Mouse (Mus musculus) myocyte (in vitro differentiated cells): ENCODE data around the gene Olfr215.
"Not testable (repeated sequence)": the region's sequence is repeated elsewhere in the genome, so short reads cannot be mapped to it uniquely, and the experiment has no call there.

ENCODE experiments used
- CEBPB ChIP-seq: IDR thresholded peaks from 2 replicates; pipeline ENCODE4 v1.6.1; 2011; ENCODE audit warnings: mild to moderate bottlenecking, moderate library complexity; ENCODE audit not compliant: poor library complexity, insufficient read depth, severe bottlenecking
- E2F4 ChIP-seq: IDR thresholded peaks from one replicate; pipeline ENCODE4 v1.6.1; 2011; ENCODE audit warnings: mild to moderate bottlenecking, control low read depth, moderate library complexity; ENCODE audit not compliant: insufficient read depth
- MAX ChIP-seq: IDR thresholded peaks from one replicate; pipeline ENCODE4 v1.6.1; 2011; ENCODE audit warnings: low read depth, mild to moderate bottlenecking, control low read depth
- MYOD1 ChIP-seq, 3 experiments: IDR thresholded peaks; one replicate each; pipeline ENCODE4 v1.6.1; 2011; ENCODE audit warnings: control low read depth in 2 of 3, low read depth in 2 of 3, mild to moderate bottlenecking in 2 of 3, moderate library complexity in 1 of 3; ENCODE audit not compliant: insufficient read length in 2 of 3, control insufficient read depth in 1 of 3
- MYOG ChIP-seq, 3 experiments: IDR thresholded peaks; one replicate each; pipeline ENCODE4 v1.6.1; 2011; ENCODE audit warnings: control low read depth in 2 of 3, low read depth in 2 of 3, mild to moderate bottlenecking in 2 of 3; ENCODE audit not compliant: insufficient read length in 2 of 3, control insufficient read depth in 1 of 3, insufficient read depth in 1 of 3
- POLR2A ChIP-seq: IDR thresholded peaks from one replicate; pipeline ENCODE4 v1.6.1; 2011; ENCODE audit warnings: low read depth, mild to moderate bottlenecking, control low read depth, moderate library complexity; ENCODE audit not compliant: insufficient read length
- POLR2AphosphoS2 ChIP-seq: IDR thresholded peaks from one replicate; pipeline ENCODE4 v1.6.1; 2011; ENCODE audit warnings: low read depth, control low read depth; ENCODE audit not compliant: insufficient read length
- REST ChIP-seq: IDR thresholded peaks from one replicate; pipeline ENCODE4 v1.6.1; 2011; ENCODE audit warnings: mild to moderate bottlenecking, control low read depth, moderate library complexity; ENCODE audit not compliant: insufficient read depth, insufficient read length
- SRF ChIP-seq: IDR thresholded peaks from one replicate; pipeline ENCODE4 v1.6.1; 2011; ENCODE audit warnings: low read depth; ENCODE audit not compliant: control insufficient read depth, insufficient read length
- TCF12 ChIP-seq: IDR thresholded peaks from one replicate; pipeline ENCODE4 v1.6.1; 2011; ENCODE audit warnings: mild to moderate bottlenecking, control low read depth; ENCODE audit not compliant: poor library complexity, insufficient read depth, severe bottlenecking
- USF1 ChIP-seq: IDR thresholded peaks from one replicate; pipeline ENCODE4 v1.6.1; 2011; ENCODE audit warnings: low read depth, mild to moderate bottlenecking, control low read depth, moderate library complexity

DNA sequence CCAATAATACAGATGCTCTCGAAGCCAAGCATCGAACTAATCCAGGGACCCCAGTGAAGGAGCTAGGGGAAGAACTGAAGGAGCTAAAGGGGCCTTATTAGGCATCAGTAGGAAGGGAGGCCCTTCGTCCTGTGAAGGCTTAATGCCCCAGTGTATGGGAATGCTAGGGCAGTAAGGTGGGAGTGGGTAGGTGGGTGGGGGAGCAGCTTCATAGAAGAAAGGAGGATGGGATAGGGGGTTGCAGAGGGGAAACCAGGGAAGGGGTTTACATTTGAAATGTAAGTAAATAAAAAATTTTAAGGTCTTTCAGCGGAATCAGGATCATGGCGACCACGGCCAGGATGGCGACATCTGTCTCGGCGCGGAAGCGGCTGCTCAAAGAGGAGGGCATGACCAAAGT, 33.2 kb downstream of the Olfr215 start, which contains the start of gene Gm5580:
- not testable (repeated sequence) for TF ChIP-seq SRF; POLR2A; CEBPB; REST; USF1; E2F4; MYOD1 (IDR thresholded peaks at IDR 0.05; ENCODE audit: control insufficient read depth in 1 of 3, insufficient read length in 2 of 3, low read depth in 2 of 3); MAX; MYOG (IDR thresholded peaks at IDR 0.05; ENCODE audit: control insufficient read depth in 1 of 3, insufficient read depth in 1 of 3, insufficient read length in 2 of 3, low read depth in 2 of 3); TCF12; POLR2AphosphoS2
